Mouse (Mus musculus) megakaryocyte, embryonic 14.5 days (primary cell): ENCODE results near the gene Nme2.

Experiments used
- FLI1 ChIP-seq: IDR thresholded peaks from 2 replicates; pipeline ENCODE4 v1.6.1; 2012; ENCODE audit warnings: low read length, inconsistent platforms, mixed read lengths
- GATA1 ChIP-seq: IDR thresholded peaks from 3 replicates; pipeline ENCODE4 v1.6.1; 2012; ENCODE audit warnings: mixed read lengths, low read length, inconsistent platforms, borderline replicate concordance

DNA sequence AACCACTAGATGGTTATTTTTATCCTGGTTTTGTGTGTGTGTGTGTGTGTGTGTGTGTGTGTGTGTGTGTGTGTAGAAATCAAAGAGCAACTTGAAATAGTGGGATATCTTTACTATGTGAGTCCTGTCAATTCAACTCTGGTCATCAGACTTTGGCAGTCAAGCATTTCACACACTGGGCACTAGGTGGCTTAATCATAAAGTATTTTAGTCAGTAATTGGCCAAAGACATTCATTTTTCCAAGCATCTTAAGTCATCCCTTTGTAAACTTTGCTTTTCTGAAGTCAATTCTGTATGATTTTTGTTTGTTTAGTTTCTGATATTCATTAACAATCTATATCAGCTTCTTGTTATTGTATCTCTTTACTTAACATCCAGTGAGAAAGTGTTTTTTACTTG, 27.0 kb downstream of the Nme2 start:
- TF ChIP-seq GATA1 (no peak), FLI1 (no peak)
